Mouse (Mus musculus): ENCODE results near the gene Gps2. TPM values are rescaled to one million over a fixed set of nuclear protein-coding genes. Genes with fewer than 3 reads are reported as not detected.

Gene Gps2
- polyA plus RNA-seq, 1 experiment: 38.0 TPM

DNA sequence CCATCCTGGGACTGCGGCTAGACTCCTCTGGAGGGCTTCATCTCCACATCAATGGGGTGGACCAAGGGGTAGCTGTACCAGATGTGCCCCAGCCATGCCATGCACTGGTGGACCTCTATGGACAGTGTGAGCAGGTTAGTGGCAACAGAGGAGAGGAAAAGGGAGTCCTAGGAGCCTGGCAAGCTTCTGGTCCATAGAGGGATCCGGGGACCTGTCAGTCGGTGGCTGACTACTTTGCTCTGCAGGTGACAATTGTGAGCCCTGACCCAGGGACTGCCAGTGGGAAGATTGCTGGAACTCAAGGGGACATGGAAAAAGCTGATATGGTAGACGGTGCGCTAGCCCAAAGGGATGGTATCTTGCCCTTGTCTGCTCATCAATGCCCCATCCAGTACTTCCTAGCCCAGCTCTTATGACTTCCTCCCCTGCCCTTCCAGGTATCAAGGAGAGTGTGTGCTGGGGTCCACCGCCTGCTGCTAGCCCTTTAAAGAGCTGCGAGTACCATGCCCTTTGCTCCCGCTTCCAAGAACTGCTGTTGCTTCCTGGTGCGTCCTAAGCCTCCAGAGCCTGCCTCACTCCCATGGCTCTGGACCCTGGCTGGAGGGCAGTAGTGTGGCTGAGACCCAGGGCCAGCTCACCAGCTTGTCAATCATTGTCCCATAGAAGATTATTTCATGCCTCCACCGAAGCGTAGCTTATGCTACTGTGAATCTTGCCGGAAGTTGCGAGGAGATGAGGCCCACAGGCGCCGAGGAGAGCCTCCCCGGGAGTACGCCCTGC, 2.7 kb upstream of the Gps2 start:
- no peak overlapping the region for H3ac ChIP-seq (ENCODE audit: control insufficient read depth, insufficient read length)
- H3K36me3 ChIP-seq (ENCODE audit: control insufficient read depth, insufficient read depth): peaks cover 52% of the 10 kb centered on the region
- H3K4me3 ChIP-seq: no peak overlapping the region
- no peaks in the 10 kb centered on the region for H3K27me3 ChIP-seq (ENCODE audit: control insufficient read depth, insufficient read depth, insufficient read length)
- peaks cover 12% of the 10 kb centered on the region for H3K79me2 ChIP-seq (ENCODE audit: control insufficient read depth, insufficient read depth)
- no peak overlapping the region for H3K4me2 ChIP-seq (ENCODE audit: low read depth)
- TF ChIP-seq SRF (IDR thresholded peaks at IDR 0.05; ENCODE audit: control insufficient read depth, insufficient read length, low read depth): no peak
- TF ChIP-seq MYOD1 (IDR thresholded peaks at IDR 0.05; ENCODE audit: control insufficient read depth in 1 of 3, insufficient read length in 2 of 3, low read depth in 2 of 3): no peak
- TF ChIP-seq MYOG (IDR thresholded peaks at IDR 0.05; ENCODE audit: control insufficient read depth in 1 of 3, insufficient read depth in 1 of 3, insufficient read length in 2 of 3, low read depth in 2 of 3): no peak
- TF ChIP-seq REST (IDR thresholded peaks at IDR 0.05; ENCODE audit: insufficient read depth, insufficient read length): no peak
- no peak for TF ChIP-seq CEBPB (IDR thresholded peaks at IDR 0.05; ENCODE audit: insufficient read depth, poor library complexity, severe bottlenecking)
- TF ChIP-seq USF1 (IDR thresholded peaks at IDR 0.05; ENCODE audit: low read depth): no peak
- TF ChIP-seq MAX (IDR thresholded peaks at IDR 0.05; ENCODE audit: low read depth): no peak
- TF ChIP-seq POLR2A (IDR thresholded peaks at IDR 0.05; ENCODE audit: insufficient read length, low read depth): no peak
- no peak for TF ChIP-seq TCF3 (IDR thresholded peaks at IDR 0.05; ENCODE audit: insufficient read length, low read depth)
- no peak for TF ChIP-seq E2F4 (IDR thresholded peaks at IDR 0.05; ENCODE audit: insufficient read depth)
- TF ChIP-seq POLR2AphosphoS2 (IDR thresholded peaks at IDR 0.05; ENCODE audit: insufficient read length, low read depth): no peak
- TF ChIP-seq TCF12 (IDR thresholded peaks at IDR 0.05; ENCODE audit: insufficient read depth, poor library complexity, severe bottlenecking): no peak

DNA sequence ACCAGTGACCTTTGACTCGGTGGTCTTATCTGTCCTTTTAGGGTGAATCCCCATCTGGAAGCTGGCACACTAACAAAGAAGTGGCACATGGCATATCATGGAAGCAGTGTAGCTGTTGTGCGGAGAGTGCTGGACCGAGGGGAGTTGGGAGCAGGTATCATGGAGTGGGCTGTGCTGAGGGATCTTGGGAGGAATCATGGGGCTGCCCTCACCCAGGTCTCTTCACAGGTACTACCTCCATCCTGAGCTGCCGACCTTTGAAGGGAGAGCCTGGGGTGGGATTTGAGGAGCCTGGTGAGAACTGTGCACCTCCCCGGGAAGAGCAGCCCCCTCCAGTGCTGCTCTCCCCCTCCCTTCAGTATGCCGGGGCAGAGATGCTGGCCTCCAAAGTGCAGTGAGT, 2.0 kb upstream of the Gps2 start:
- H3ac ChIP-seq (ENCODE audit: control insufficient read depth, insufficient read length): no peak overlapping the region
- no peak overlapping the region for H3K4me3 ChIP-seq
- peaks cover 55% of the 10 kb centered on the region for H3K36me3 ChIP-seq (ENCODE audit: control insufficient read depth, insufficient read depth)
- no peaks in the 10 kb centered on the region for H3K27me3 ChIP-seq (ENCODE audit: control insufficient read depth, insufficient read depth, insufficient read length)
- TF ChIP-seq E2F4 (IDR thresholded peaks at IDR 0.05; ENCODE audit: insufficient read depth) (no peak), TCF12 (IDR thresholded peaks at IDR 0.05; ENCODE audit: insufficient read depth, poor library complexity, severe bottlenecking) (no peak), POLR2A (IDR thresholded peaks at IDR 0.05; ENCODE audit: insufficient read length, low read depth) (no peak), MYOD1 (IDR thresholded peaks at IDR 0.05; ENCODE audit: control insufficient read depth in 1 of 3, insufficient read length in 2 of 3, low read depth in 2 of 3) (no peak), REST (IDR thresholded peaks at IDR 0.05; ENCODE audit: insufficient read depth, insufficient read length) (no peak), USF1 (IDR thresholded peaks at IDR 0.05; ENCODE audit: low read depth) (no peak), MAX (IDR thresholded peaks at IDR 0.05; ENCODE audit: low read depth) (no peak), TCF3 (IDR thresholded peaks at IDR 0.05; ENCODE audit: insufficient read length, low read depth) (no peak), MYOG (IDR thresholded peaks at IDR 0.05; ENCODE audit: control insufficient read depth in 1 of 3, insufficient read depth in 1 of 3, insufficient read length in 2 of 3, low read depth in 2 of 3) (no peak), CEBPB (IDR thresholded peaks at IDR 0.05; ENCODE audit: insufficient read depth, poor library complexity, severe bottlenecking) (no peak), SRF (IDR thresholded peaks at IDR 0.05; ENCODE audit: control insufficient read depth, insufficient read length, low read depth) (no peak), POLR2AphosphoS2 (IDR thresholded peaks at IDR 0.05; ENCODE audit: insufficient read length, low read depth) (no peak)
- peaks cover 19% of the 10 kb centered on the region for H3K79me2 ChIP-seq (ENCODE audit: control insufficient read depth, insufficient read depth)
- H3K4me2 ChIP-seq (ENCODE audit: low read depth): no peak overlapping the region

DNA sequence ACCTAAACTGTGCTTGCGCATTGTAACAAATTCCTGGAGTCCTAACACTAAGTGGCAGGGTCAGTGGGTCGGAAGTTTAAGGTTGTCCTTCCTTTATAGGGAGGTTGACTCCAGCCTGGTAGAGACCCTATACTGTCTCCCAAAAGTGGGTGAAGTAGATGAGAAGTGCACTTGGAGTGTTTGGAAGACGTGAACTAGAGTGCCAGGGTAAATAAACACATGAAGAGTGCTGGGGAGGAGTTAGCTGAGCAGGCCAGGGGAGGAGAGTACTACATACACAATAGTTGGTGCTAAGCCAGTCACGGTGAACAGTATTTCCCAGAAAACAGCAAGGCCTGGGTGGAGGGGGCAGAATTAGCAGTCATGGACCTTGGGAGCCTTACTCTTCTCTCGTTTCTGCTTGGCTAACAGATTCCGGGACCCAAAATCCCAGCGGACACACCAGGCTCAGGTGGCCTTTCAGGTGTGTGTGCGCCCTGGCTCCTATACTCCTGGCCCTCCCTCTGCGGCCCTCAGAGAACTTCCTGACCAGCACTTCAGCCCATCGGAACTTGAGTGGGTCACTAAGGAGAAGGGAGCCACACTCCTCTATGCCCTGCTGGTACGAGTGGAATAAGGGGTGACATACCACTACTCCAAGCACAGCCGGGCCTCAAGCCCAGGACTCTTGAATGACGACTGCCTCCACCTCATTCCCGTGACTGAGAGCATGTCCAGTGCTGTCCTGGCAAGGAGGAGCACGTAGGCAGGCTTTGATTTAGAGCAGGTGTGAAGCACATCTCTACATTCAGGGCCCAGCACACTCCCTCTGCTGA, 765 bp upstream of the Gps2 start:
- Histone ChIP-seq H3ac (ENCODE audit: control insufficient read depth, insufficient read length) (no peak overlapping the region), H3K4me3 (peak overlapping the region; percentile 50), H3K4me2 (ENCODE audit: low read depth) (peak overlapping the region; percentile 79), H3K36me3 (ENCODE audit: control insufficient read depth, insufficient read depth) (peaks cover 55% of the 10 kb centered on the region), H3K79me2 (ENCODE audit: control insufficient read depth, insufficient read depth) (peaks cover 31% of the 10 kb centered on the region), H3K27me3 (ENCODE audit: control insufficient read depth, insufficient read depth, insufficient read length) (no peaks in the 10 kb centered on the region)
- TF ChIP-seq MYOD1 (IDR thresholded peaks at IDR 0.05; ENCODE audit: control insufficient read depth in 1 of 3, insufficient read length in 2 of 3, low read depth in 2 of 3): no peak
- TF ChIP-seq TCF3 (IDR thresholded peaks at IDR 0.05; ENCODE audit: insufficient read length, low read depth): no peak
- no peak for TF ChIP-seq TCF12 (IDR thresholded peaks at IDR 0.05; ENCODE audit: insufficient read depth, poor library complexity, severe bottlenecking)
- TF ChIP-seq POLR2A (IDR thresholded peaks at IDR 0.05; ENCODE audit: insufficient read length, low read depth): no peak

DNA sequence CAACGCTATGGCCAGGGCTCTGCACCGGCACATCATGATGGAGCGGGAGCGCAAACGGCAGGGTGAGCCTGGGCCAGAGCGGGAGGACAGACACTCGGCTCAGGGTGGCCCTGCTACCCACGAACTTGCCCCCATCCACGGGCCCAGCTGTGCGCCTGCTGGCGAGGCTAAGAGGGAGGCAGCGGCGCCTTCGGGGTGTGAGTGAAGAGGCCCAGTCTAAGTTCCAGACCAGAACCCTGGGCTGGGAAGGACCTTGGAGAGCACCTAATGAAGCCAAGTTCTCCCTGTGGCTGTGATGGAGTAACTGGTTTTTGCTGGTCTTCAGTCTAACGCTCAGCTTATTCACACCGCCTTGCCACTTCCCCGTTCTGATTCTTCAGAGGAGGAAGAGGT, 680 bp downstream of the Gps2 start:
- Histone ChIP-seq H3K36me3 (ENCODE audit: control insufficient read depth, insufficient read depth) (peaks cover 61% of the 10 kb centered on the region), H3K4me2 (ENCODE audit: low read depth) (peak overlapping the region; percentile 79), H3ac (ENCODE audit: control insufficient read depth, insufficient read length) (peak overlapping the region; percentile 69), H3K27me3 (ENCODE audit: control insufficient read depth, insufficient read depth, insufficient read length) (no peaks in the 10 kb centered on the region), H3K4me3 (peak overlapping the region; percentile 50), H3K79me2 (ENCODE audit: control insufficient read depth, insufficient read depth) (peaks cover 45% of the 10 kb centered on the region)
- TF ChIP-seq POLR2AphosphoS2 (IDR thresholded peaks at IDR 0.05; ENCODE audit: insufficient read length, low read depth) (peak; percentile 80), MYOG (IDR thresholded peaks at IDR 0.05; ENCODE audit: control insufficient read depth in 1 of 3, insufficient read depth in 1 of 3, insufficient read length in 2 of 3, low read depth in 2 of 3) (no peak), REST (IDR thresholded peaks at IDR 0.05; ENCODE audit: insufficient read depth, insufficient read length) (peak; percentile 19)

All from myocyte (in vitro differentiated cells).